Mouse (Mus musculus): Measurements from ENCODE around the gene Rftn1.
A peak's percentile ranks its signal among the peaks of the same experiment; 100 is the strongest.
"Not testable (repeated sequence)": the region's sequence is repeated elsewhere in the genome, so short reads cannot be mapped to it uniquely, and the experiment has no call there.

The Rftn1 gene

GRCm38 (mm10) chr17:50190131-50191015 lies at the start of gene Rftn1:
TSS of gene Rftn1 (minus strand) at chr17:50190674.
- peak; percentile 65 for DNase-seq

- DNase-seq = no peak
These were observed 47.5 kb upstream of the Rftn1 start for GRCm38 (mm10) chr17:50237818-50238610.

- peak; percentile 85 for DNase-seq
These were observed 46.9 kb upstream of the Rftn1 start for GRCm38 (mm10) chr17:50237436-50237709.

DNA sequence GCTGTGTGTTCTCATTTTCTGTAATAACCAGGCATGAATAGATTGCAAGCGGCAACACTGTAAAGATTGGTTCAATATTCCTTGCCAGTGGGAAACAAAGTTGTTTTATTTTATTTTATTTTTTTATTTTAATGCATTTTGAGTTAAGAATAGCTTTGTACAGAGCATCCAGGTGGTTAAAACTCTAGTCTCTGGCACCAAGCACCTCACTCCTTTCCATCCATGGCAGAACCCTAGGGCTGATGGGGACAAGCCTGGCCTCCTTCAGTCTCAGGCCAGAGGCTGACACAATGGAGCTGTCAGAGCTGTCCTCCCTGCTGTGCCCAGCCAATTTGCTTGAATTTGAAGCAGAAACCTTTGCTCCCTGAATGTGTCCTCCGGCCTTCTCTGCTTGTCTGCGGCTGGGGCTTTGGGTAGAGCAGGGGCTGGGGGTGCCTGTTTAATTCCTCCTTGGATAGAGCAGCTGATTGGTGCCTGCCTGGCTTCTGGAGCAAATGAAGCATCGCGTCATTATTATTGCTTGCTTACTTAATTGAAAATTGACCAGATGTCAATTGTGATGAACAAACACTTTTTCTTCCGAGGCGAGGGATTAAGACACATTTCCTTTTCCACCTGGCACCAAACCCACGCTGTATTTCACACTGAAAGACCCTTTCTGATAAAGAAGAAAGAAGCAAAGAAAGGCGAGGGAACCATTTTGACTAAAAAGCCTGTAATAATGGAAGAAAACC lies 46.4 kb upstream of the Rftn1 start:
- no peak for DNase-seq

DNA sequence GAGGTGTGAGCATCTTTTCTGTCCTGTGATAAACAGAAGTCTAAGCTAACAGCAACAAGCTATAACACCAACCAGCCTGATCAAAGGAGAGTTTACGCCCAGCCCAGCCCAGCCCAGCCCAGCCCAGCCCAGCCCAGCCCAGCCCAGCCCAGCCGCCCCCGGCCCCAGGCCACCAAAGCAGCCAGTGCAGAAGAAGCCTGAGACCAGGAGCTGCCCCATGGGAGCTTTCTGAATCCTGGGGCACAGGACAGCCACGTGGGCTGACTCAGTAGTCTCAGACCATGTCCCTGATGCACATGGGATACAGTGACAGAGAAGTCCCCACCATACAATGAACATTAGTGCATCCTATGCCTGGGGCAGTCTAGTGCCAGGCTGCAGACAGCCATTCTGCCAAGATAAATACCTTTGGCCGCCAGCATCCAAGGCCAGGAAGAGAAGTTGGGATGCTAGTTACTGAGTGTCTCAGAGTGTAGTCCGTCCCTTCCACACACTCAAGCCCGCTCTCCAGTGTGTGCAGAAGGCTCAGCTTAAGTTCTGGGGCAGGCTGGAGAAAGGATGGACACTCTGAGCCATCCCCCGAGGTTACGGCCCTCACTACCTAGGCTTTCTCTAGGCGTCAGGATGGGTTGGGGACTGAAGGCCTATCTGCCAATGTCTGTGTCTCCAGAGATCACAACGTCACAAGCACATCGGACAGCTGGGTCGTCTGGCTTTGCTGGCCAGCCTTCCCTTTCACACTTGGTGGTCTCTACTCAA lies 45.6 kb upstream of the Rftn1 start:
- DNase-seq = no peak

- no peak for DNase-seq
These were observed 43.5 kb upstream of the Rftn1 start for GRCm38 (mm10) chr17:50233956-50234355.

DNA sequence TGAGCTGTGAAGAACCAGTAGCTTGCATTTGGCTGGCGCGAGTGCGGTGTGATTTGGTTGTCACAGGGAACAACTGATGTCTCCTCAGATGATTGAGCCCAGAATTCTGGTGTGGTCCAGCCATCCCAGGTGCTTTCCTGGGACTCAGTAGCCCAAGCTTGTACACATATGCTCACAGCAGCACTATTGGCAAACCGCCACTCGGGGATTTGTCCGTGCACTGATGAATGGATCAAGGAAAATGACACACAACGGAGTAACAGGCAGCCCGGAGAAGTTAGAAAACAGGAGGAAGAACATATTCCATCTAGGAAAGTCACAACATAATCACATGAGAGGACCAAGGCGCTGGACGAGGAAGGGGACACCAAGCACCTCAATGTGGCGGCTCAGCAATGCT lies 42.3 kb upstream of the Rftn1 start:
- DNase-seq = no peak

DNA sequence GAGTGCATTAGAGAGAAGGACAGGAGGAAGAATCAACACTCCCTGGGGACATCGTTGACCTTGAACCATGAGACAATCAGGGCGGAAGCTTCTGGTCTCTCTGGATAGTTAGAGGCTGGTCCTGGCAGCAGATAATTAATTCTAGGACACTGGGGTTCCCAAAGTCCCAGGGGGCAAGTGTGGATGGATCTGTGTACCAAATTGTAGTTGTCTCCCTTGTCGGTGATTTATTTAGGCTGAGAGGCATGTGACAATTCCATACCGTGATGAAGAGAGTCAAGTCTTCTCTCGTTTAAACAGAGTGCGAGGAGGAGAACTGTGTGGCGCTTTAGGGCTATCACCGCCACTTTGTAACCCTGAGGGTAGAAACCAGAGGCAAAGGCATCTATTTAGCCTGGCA lies 40.7 kb upstream of the Rftn1 start:
- DNase-seq = no peak

DNA sequence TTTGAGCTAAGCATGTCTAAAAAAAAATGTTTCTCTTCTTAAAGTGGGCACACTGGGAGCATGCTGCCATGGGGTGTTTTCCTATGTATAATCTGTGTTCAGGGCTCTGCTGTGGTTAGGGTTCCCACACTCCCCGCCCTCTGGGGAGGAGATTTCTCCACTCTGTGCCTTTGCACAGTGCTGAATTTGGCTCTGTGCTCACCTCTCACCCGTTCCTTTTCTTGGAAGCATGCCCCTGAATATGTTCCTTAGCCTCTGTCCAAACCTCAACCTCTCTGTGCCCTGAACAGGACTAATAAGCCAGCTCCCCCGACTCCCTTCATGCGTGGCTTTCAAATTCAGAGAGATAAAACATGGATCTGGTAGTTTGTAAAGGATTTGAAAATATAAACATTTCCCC lies 39.1 kb upstream of the Rftn1 start:
- no peak for DNase-seq

GRCm38 (mm10) chr17:50227366-50227765 lies 36.9 kb upstream of the Rftn1 start:
- no peak for DNase-seq

DNA sequence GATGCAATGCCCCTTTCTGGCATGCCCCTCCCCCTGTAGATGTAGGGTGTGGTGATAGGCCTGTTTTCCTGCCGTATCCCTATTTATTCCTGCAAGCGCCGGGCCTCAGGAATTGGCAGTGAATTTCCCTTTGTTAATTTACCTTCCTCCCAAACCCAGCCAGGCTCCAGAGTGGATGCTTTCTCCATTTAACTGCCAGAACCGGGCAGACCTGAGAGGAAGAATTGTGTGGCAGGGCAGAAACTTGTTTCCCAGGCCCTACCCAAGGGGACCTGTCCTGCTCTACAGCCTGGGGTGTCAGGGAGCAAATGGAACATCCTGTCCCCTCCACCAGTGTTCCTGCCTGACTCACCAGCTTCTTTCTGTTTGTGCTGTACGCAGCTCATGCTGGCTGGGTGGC lies 34.2 kb upstream of the Rftn1 start:
- no peak for DNase-seq

DNA sequence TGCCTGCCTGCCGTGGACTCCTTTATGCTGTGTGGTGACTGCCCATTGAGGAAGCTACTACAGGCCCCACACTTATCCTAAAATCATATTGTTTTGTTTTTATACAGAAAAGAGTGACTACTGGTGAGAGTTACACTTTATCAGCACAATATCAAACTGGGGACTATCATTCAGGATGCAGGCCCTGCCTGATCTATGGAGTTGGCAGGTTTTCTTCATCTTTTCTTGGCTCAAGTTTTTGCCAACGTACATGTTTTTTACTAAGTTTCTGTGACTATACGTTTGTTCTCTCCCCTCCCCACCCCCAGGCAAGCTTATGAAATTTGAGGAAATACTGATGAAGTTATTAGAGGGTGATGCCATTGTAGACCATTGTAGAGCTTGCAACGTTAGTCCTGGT lies 27.5 kb upstream of the Rftn1 start:
- DNase-seq = no peak

GRCm38 (mm10) chr17:50215104-50215503 lies 24.6 kb upstream of the Rftn1 start:
- peak; percentile 36 for DNase-seq

- no peak for DNase-seq
These were observed 22.6 kb upstream of the Rftn1 start for GRCm38 (mm10) chr17:50213117-50213516.

GRCm38 (mm10) chr17:50211816-50212215 lies 21.3 kb upstream of the Rftn1 start:
- no peak for DNase-seq

GRCm38 (mm10) chr17:50209831-50210230 lies 19.4 kb upstream of the Rftn1 start:
- DNase-seq = no peak

- DNase-seq = no peak
These were observed 17.9 kb upstream of the Rftn1 start for GRCm38 (mm10) chr17:50208137-50209045.

DNA sequence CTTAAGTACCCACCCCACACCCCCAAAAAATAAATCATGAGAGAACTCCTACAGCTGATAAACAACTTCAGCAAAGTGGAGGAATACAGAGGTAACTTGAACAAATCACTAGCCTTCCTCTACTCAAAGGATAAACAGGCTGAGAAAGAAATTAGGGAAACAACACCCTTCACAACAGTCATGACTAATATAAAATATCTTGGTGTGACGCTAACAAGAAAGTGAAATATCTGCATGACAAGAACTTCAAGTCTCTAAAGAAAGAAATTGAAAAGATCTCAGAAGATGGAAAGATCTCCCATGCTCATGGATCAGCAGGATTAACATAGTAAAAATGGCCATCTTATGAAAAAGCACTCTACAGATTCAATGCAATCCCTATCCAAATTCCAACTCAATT lies 15.8 kb upstream of the Rftn1 start:
- DNase-seq = not testable (repeated sequence)

DNA sequence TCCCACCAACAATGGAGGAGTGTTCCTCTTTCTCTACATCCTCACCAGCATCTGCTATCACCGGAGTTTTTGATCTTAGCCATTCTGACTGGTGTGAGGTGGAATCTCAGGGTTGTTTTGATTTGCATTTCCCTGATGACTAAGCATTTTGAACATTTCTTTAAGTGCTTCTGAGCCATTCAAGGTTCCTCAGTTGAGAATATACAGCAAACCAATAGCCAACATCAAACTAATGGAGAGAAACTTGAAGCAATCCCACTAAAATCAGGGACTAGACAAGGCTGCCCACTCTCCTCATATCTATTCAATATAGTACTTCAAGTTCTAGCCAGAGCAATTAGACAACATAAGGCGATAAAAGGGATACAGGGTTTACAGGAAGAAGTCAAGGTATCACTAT lies 15.4 kb upstream of the Rftn1 start:
- not testable (repeated sequence) for DNase-seq

DNA sequence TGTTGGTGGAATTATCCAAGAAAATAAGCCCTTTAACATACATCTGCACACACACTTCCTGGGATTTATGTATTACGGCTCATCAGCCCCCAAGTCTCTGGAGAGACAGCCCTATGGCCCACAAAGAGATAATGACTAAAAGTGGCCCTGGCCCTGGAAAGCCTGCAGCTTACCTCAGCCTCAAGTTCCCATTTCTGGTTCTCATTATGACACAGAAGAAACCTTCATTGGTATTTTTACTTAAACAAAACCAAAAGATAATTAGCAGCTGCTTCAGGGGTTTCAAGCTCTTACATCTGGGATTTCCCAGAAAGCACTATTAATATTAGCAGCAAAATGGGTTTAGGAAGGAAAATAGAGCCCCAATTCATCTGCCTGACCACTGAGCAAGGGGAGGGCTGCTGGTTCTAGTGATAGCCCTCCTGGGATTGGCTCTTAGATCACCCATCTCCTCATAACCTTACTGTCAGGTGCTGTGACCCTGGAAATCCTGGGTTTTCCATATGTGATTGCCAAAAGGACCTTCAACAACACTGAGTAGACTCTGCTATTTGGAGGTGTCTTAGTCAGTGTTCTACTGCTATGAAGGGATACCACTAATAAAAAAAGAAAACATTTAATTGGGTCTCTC lies 14.8 kb upstream of the Rftn1 start:
- DNase-seq = no peak

DNA sequence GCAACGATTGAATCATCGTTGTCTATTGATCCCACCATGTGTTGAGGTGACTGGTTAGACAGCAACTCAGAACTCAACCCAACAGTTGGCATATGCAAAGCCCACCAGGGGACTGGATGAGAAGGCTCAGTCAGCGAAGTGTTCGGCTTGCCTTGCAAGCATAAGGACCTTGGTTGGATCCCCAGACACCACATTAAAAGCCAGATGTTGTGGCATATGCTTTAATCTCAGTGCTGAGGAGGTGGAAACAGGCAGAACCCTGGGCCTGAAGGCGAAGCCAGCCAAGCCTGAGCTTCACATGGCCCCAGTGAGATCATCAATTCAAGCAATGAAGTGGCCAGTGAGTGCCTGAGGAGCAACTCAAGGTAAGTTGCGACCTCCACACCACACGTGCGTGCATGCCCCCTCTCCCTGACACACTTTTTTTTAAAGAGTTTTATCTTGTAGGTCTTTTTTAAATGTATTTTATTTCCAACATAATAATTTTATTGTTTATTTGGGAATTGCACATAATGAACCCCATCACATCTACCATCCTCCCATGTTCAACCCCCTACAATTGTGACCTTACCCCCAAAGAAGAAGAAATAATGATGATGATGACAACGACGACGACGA lies 11.5 kb upstream of the Rftn1 start:
- no peak for DNase-seq

Measured in lung, postnatal 36 days (tissue).